Mouse (Mus musculus) gastrocnemius, adult 8-10 months (tissue): ENCODE data around the gene Tmem267. TPM values are rescaled to one million over a fixed set of nuclear protein-coding genes. Genes with fewer than 3 reads are reported as not detected.

Experiments
- total RNA-seq, 4 experiments: library from RNA; stranded (reverse); gene quantifications; 2 replicates each; pipeline ENCODE4 v1.2.4; 2022

Tmem267 gene
- total RNA-seq, 4 experiments from 2014 or later, result 15.2 to 23.8 (median 18.6) TPM

Other genes with a start within 250 kb of the Tmem267 start
- 100 to 1,000 TPM; 108 to 111 (median 109) TPM for gene Paip1, start 59.4 kb upstream of the Tmem267 start, total RNA-seq
- 1 to 10 TPM; 5.2 to 7.5 (median 5.4) TPM for gene 4833420G17Rik, start 25.3 kb upstream of the Tmem267 start, total RNA-seq
- gene 3110070M22Rik, start 344 bp downstream of the Tmem267 start, total RNA-seq, result under 1 TPM in 3 of 4 experiments, not detected in 1; 0.25 to 0.39 (median 0.35) TPM
- under 1 TPM; 0.19 to 0.83 (median 0.48) TPM for gene Ccl28, start 135.8 kb downstream of the Tmem267 start, total RNA-seq
- gene Hmgcs1, start 202.3 kb downstream of the Tmem267 start, total RNA-seq, result 10 to 100 TPM; 23.9 to 27.6 (median 25.4) TPM